8 mouse cellular contexts compared by ENCODE assay signal in the genomic region with DNA sequence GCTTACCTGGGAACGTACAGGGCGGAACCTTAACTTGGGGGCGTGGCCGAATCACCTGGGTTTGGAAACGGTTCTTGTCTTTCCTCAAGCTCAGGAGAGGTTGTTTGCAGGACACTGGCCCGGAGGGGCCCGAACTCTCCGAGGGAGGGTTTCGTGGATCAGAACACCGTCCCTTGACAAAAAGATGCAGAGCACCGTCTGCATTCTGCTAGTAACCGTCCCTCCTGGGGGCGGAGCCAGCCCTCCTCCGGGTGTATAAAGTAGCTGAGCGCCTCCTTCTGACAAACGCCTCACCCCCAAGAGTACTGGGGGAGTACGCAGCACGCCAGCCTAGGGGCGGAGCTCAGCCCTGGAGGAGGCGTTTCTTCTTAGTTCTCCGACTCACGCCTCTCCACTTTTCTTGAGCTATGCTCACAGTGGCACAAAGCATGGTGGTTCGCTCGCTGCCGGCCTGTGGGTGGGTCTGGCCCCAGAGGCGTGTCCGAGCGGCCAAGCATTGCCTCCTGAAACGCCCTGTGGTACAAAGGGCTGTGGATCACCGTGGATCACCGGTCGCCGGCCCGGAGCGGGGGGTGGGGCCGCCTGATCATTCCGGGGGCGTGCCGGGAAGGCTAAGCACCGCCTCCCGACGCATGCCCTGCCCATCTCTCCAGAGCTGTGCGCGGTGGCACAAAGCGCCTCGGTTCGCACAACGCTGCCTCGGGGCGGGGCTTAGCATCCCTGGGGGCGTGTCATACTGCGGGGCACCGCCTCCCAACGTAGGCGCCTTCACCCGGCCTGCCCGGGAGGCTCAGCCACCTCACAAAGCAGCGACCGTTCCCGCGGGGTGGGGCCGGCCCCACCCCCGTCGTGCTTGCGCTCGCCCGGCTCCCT. TPM values are rescaled to one million over a fixed set of nuclear protein-coding genes. Genes with fewer than 3 reads are reported as not detected.
A peak's percentile ranks its signal among the peaks of the same experiment; 100 is the strongest.
DNase-seq lines count a peak whose midpoint lies in the region; ATAC-seq lines count a peak whose summit lies in the region.

No protein-coding gene starts in this region.

- no peaks in the 10 kb centered on the region for H3K27me3 ChIP-seq in heart, embryonic 14.5 days (ENCODE audit: control insufficient read depth, insufficient read depth, low read length)
- H3K27me3 ChIP-seq in liver, embryonic 13.5 days = no peaks in the 10 kb centered on the region
- no peaks in the 10 kb centered on the region for H3K27me3 ChIP-seq in stomach, embryonic 16.5 days (ENCODE audit: control insufficient read depth, insufficient read depth, low read length)

- peak; percentile 86 for ATAC-seq in CD4-positive, CD25-positive, alpha-beta regulatory T cell, adult 4 months
- peak; percentile 96 for ATAC-seq in heart, embryonic 14.5 days (ENCODE audit: insufficient number of reproducible peaks, insufficient read depth, low FRiP score, low read depth)
- ATAC-seq in liver, embryonic 13.5 days (ENCODE audit: low read depth) = peak; percentile 87
- peak; percentile 94 for ATAC-seq in stomach, embryonic 16.5 days (ENCODE audit: insufficient read depth, low FRiP score)

- no peaks in the 10 kb centered on the region for H3K9me3 ChIP-seq in heart, embryonic 14.5 days (ENCODE audit: control insufficient read depth, low read length)
- no peaks in the 10 kb centered on the region for H3K9me3 ChIP-seq in liver, embryonic 13.5 days (replicated peaks)
- H3K9me3 ChIP-seq in stomach, embryonic 16.5 days (replicated peaks; ENCODE audit: control insufficient read depth, low read length) = no peaks in the 10 kb centered on the region

- H3K36me3 ChIP-seq in heart, embryonic 14.5 days (ENCODE audit: control insufficient read depth, insufficient read depth, low read length) = peaks cover 12% of the 10 kb centered on the region
- peaks cover 16% of the 10 kb centered on the region for H3K36me3 ChIP-seq in liver, embryonic 13.5 days
- H3K36me3 ChIP-seq in stomach, embryonic 16.5 days (ENCODE audit: control insufficient read depth, insufficient read depth, low read length) = 0 out of 2 replicates have a peak, but pooled peaks cover 7% of the 10 kb centered on the region

- H3K4me2 ChIP-seq in heart, embryonic 14.5 days (ENCODE audit: low read length) = peak overlapping the region; percentile 74
- peak overlapping the region; percentile 89 for H3K4me2 ChIP-seq in liver, embryonic 13.5 days
- H3K4me2 ChIP-seq in stomach, embryonic 16.5 days (ENCODE audit: low read depth, low read length) = peak overlapping the region; percentile 51

- peak overlapping the region; percentile 98 to 99 for H3K27ac ChIP-seq in heart, embryonic 14.5 days (replicated peaks in 1 of 2; ENCODE audit: control insufficient read depth in 1 of 2, insufficient read depth in 1 of 2, low read depth in 2 of 2, low read length in 2 of 2)
- peak overlapping the region; percentile 88 for H3K27ac ChIP-seq in liver, embryonic 13.5 days
- H3K27ac ChIP-seq in stomach, embryonic 16.5 days (ENCODE audit: low read length) = peak overlapping the region; percentile 98

- peak; percentile 95 for DNase-seq in c-Kit-negative CD71-positive TER-119-positive erythroid progenitor cells, embryonic 14.5 days (ENCODE audit: low read depth, low spot score)
- DNase-seq in fibroblast of lung, adult 2 months (ENCODE audit: low read depth) = peak; percentile 97
- peak; percentile 100 for DNase-seq in kidney, postnatal 14 days
- DNase-seq in liver, embryonic 13.5 days = peak; percentile 100
- peak; percentile 99 for DNase-seq in neural tube, embryonic 10.5 days (ENCODE audit: extremely low spot score, low spot score)

- WGBS in heart, embryonic 14.5 days = under 1% methylated on average over 67 of the region's 67 CpGs
- WGBS in liver, embryonic 13.5 days (ENCODE audit: insufficient replicate concordance) = under 1% methylated on average over 67 of the region's 67 CpGs
- under 1% methylated on average over 67 of the region's 67 CpGs for WGBS in stomach, embryonic 16.5 days

- H3K9ac ChIP-seq in heart, embryonic 14.5 days (ENCODE audit: low read length) = peak overlapping the region; percentile 73
- H3K9ac ChIP-seq in liver, embryonic 13.5 days = peak overlapping the region; percentile 76
- peak overlapping the region; percentile 94 for H3K9ac ChIP-seq in stomach, embryonic 16.5 days (ENCODE audit: low read length)

- peaks cover 7 to 13% of the 10 kb centered on the region in 2 experiments for H3K4me1 ChIP-seq in heart, embryonic 14.5 days (ENCODE audit: control insufficient read depth in 2 of 2, insufficient read depth in 2 of 2, low read length in 2 of 2)
- peaks cover 43% of the 10 kb centered on the region for H3K4me1 ChIP-seq in liver, embryonic 13.5 days (replicated peaks)
- peaks cover 26% of the 10 kb centered on the region for H3K4me1 ChIP-seq in stomach, embryonic 16.5 days (ENCODE audit: control insufficient read depth, insufficient read depth, low read length)

- peak overlapping the region; percentile 80 to 95 for H3K4me3 ChIP-seq in heart, embryonic 14.5 days (ENCODE audit: control insufficient read depth in 1 of 2, insufficient read depth in 1 of 2, low read depth in 1 of 2, low read length in 2 of 2)
- peak overlapping the region; percentile 85 for H3K4me3 ChIP-seq in liver, embryonic 13.5 days (replicated peaks)
- peak overlapping the region; percentile 79 for H3K4me3 ChIP-seq in stomach, embryonic 16.5 days (replicated peaks; ENCODE audit: low read length)

RNA-seq across cellular contexts. Expression of a gene that starts 0.5 kb away (rescaled TPM):
- polyA plus RNA-seq in CD4-positive, CD25-positive, alpha-beta regulatory T cell, adult 4 months (2017; shearing (Covaris generic)) = 10 to 100 TPM in 1 of 2 experiments, 1 to 10 TPM in 1; 7.1 to 11.4 TPM
- polyA plus RNA-seq in heart, embryonic 14.5 days (2014; fragmentation: Nextera tagmentation; extraction: Ambion mirVana) = 38.1 and 41.0 TPM in 2 replicates
- polyA plus RNA-seq in liver, embryonic 13.5 days (2015; fragmentation: Nextera tagmentation; extraction: Ambion mirVana) = 15.5 and 16.9 TPM in 2 replicates
- 15.6 and 16.1 TPM in 2 replicates for polyA plus RNA-seq in stomach, embryonic 16.5 days (2015; fragmentation: Nextera tagmentation; extraction: Ambion mirVana)

RNA-seq across cellular contexts. Expression of a gene that starts 20.2 kb away (rescaled TPM):
- 10 to 100 TPM; 51.6 to 60.4 TPM for polyA plus RNA-seq in CD4-positive, CD25-positive, alpha-beta regulatory T cell, adult 4 months (2017; shearing (Covaris generic))
- 2.4 and 2.9 TPM in 2 replicates for polyA plus RNA-seq in heart, embryonic 14.5 days (2014; fragmentation: Nextera tagmentation; extraction: Ambion mirVana)
- 3.5 and 4.1 TPM in 2 replicates for polyA plus RNA-seq in liver, embryonic 13.5 days (2015; fragmentation: Nextera tagmentation; extraction: Ambion mirVana)
- 5.9 and 6.0 TPM in 2 replicates for polyA plus RNA-seq in stomach, embryonic 16.5 days (2015; fragmentation: Nextera tagmentation; extraction: Ambion mirVana)

RNA-seq across cellular contexts. Expression of a gene that starts 36.1 kb away (rescaled TPM):
- 1 to 10 TPM; 6.4 to 8.2 TPM for polyA plus RNA-seq in CD4-positive, CD25-positive, alpha-beta regulatory T cell, adult 4 months (2017; shearing (Covaris generic))
- polyA plus RNA-seq in heart, embryonic 14.5 days (2014; fragmentation: Nextera tagmentation; extraction: Ambion mirVana) = 77.5 and 81.4 TPM in 2 replicates
- 36.9 and 38.5 TPM in 2 replicates for polyA plus RNA-seq in liver, embryonic 13.5 days (2015; fragmentation: Nextera tagmentation; extraction: Ambion mirVana)
- 78.5 and 80.6 TPM in 2 replicates for polyA plus RNA-seq in stomach, embryonic 16.5 days (2015; fragmentation: Nextera tagmentation; extraction: Ambion mirVana)

RNA-seq across cellular contexts. Expression of a gene that starts 46.4 kb away (rescaled TPM):
- polyA plus RNA-seq in CD4-positive, CD25-positive, alpha-beta regulatory T cell, adult 4 months (2017; shearing (Covaris generic)) = 1 to 10 TPM; 3.2 to 6.1 TPM
- polyA plus RNA-seq in heart, embryonic 14.5 days (2014; fragmentation: Nextera tagmentation; extraction: Ambion mirVana) = 38.1 and 40.0 TPM in 2 replicates
- polyA plus RNA-seq in liver, embryonic 13.5 days (2015; fragmentation: Nextera tagmentation; extraction: Ambion mirVana) = 17.7 and 21.5 TPM in 2 replicates
- 19.9 and 22.9 TPM in 2 replicates for polyA plus RNA-seq in stomach, embryonic 16.5 days (2015; fragmentation: Nextera tagmentation; extraction: Ambion mirVana)

RNA-seq across cellular contexts. Expression of a gene that starts 46.5 kb away (rescaled TPM):
- polyA plus RNA-seq in CD4-positive, CD25-positive, alpha-beta regulatory T cell, adult 4 months (2017; shearing (Covaris generic)) = 10 to 100 TPM; 19.6 to 30.7 TPM
- 11.5 and 11.7 TPM in 2 replicates for polyA plus RNA-seq in heart, embryonic 14.5 days (2014; fragmentation: Nextera tagmentation; extraction: Ambion mirVana)
- 8.8 and 10.2 TPM in 2 replicates for polyA plus RNA-seq in liver, embryonic 13.5 days (2015; fragmentation: Nextera tagmentation; extraction: Ambion mirVana)
- polyA plus RNA-seq in stomach, embryonic 16.5 days (2015; fragmentation: Nextera tagmentation; extraction: Ambion mirVana) = 34.0 and 39.4 TPM in 2 replicates

Comparison
In these comparisons a context has a peak if more than half of its experiments do, and no peak if none do; other contexts are left out.
1. Peak in every context shown above with its lines: DNase-seq, ATAC-seq, H3K4me3 ChIP-seq and H3K27ac ChIP-seq.